7 mouse cellular contexts compared by ENCODE assay signal in the genomic region with DNA sequence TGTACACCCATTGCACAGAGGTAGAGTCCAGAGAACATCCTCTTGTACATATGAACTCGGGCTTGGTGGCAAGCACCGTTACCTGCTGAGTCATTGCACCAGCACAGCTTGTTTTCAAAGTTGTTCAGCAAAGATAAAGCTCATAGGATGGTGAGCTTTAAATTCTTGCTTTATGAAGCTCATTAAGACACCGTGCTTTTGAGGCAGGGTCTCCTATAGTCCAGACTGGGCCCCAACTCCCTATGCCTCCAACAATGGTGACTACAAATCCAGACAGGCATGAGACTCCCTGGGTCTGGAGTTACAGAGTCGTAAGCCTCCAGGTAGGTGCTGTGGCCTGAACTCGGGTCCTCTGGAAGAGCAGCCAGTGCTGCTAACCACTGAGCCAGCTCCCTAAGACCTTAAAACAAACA. TPM values are rescaled to one million over a fixed set of nuclear protein-coding genes. Genes with fewer than 3 reads are reported as not detected.
DNase-seq lines count a peak whose midpoint lies in the region; ATAC-seq lines count a peak whose summit lies in the region.

No protein-coding gene starts in this region.

- no peaks in the 10 kb centered on the region for H3K9me3 ChIP-seq in kidney, embryonic 16.5 days (ENCODE audit: low read length)
- H3K9me3 ChIP-seq in midbrain, embryonic 15.5 days, result no peaks in the 10 kb centered on the region

- H3K9ac ChIP-seq in kidney, embryonic 16.5 days (replicated peaks; ENCODE audit: low read length), result no peak overlapping the region
- no peak overlapping the region for H3K9ac ChIP-seq in midbrain, embryonic 15.5 days

- ATAC-seq in kidney, embryonic 16.5 days (ENCODE audit: low FRiP score, low TSS enrichment), result 0 out of 2 replicates have a peak, but pooled peaks have one; percentile 17
- ATAC-seq in megakaryocyte progenitor cell, adult 5-6 weeks (replicated peaks; ENCODE audit: poor library complexity), result peak; percentile 81
- no peak for ATAC-seq in midbrain, embryonic 15.5 days (replicated peaks)

- no peak for DNase-seq in kidney, adult 8-10 months
- peak; percentile 64 for DNase-seq in c-Kit-positive CD71-positive TER-119-negative erythroid progenitor cells, embryonic 14.5 days (ENCODE audit: low read depth)
- peak; percentile 85 for DNase-seq in liver
- no peak for DNase-seq in urinary bladder, adult 2 months (ENCODE audit: low spot score)

- no peaks in the 10 kb centered on the region for H3K27me3 ChIP-seq in kidney, embryonic 16.5 days (ENCODE audit: insufficient read depth, low read length)
- no peaks in the 10 kb centered on the region for H3K27me3 ChIP-seq in midbrain, embryonic 15.5 days (replicated peaks)

- H3K4me2 ChIP-seq in kidney, embryonic 16.5 days (replicated peaks; ENCODE audit: low read depth, low read length), result no peak overlapping the region
- no peak overlapping the region for H3K4me2 ChIP-seq in midbrain, embryonic 15.5 days

- peaks cover 10% of the 10 kb centered on the region for H3K4me1 ChIP-seq in kidney, embryonic 16.5 days (ENCODE audit: insufficient read depth, low read length)
- no peaks in the 10 kb centered on the region for H3K4me1 ChIP-seq in midbrain, embryonic 15.5 days

- no peak overlapping the region for H3K4me3 ChIP-seq in kidney, embryonic 16.5 days (ENCODE audit: low read length)
- no peak overlapping the region for H3K4me3 ChIP-seq in midbrain, embryonic 15.5 days

- H3K27ac ChIP-seq in kidney, embryonic 16.5 days (ENCODE audit: low read length), result no peak overlapping the region
- H3K27ac ChIP-seq in midbrain, embryonic 15.5 days, result no peak overlapping the region

- 92% methylated on average over 5 of the region's 5 CpGs for WGBS in kidney, embryonic 16.5 days
- WGBS in midbrain, embryonic 15.5 days, result 92% methylated on average over 5 of the region's 5 CpGs

- H3K36me3 ChIP-seq in kidney, embryonic 16.5 days (ENCODE audit: insufficient read depth, low read length), result no peaks in the 10 kb centered on the region
- no peaks in the 10 kb centered on the region for H3K36me3 ChIP-seq in midbrain, embryonic 15.5 days (replicated peaks)

RNA-seq across cellular contexts. Expression of gene Rac1, which starts 39.4 kb away (rescaled TPM):
- polyA plus RNA-seq in kidney, embryonic 16.5 days (2015; fragmentation: Nextera tagmentation; extraction: Ambion mirVana), result 300 and 435 TPM in 2 replicates
- total RNA-seq in megakaryocyte progenitor cell, adult 5-6 weeks (2015), result 654 and 681 TPM in 2 replicates
- total RNA-seq in megakaryocyte progenitor cell, adult 5-6 weeks (2017), result 85.9 and 114 TPM in 2 replicates
- polyA plus RNA-seq in urinary bladder, adult 2 months (2012; rRNA removed), result 441 and 475 TPM in 2 replicates
- polyA plus RNA-seq in midbrain, embryonic 15.5 days (2015; fragmentation: Nextera tagmentation; extraction: Ambion mirVana), result 389 and 397 TPM in 2 replicates

RNA-seq across cellular contexts. Expression of gene Cyth3, which starts 55.0 kb away (rescaled TPM):
- 79.2 and 81.3 TPM in 2 replicates for polyA plus RNA-seq in kidney, embryonic 16.5 days (2015; fragmentation: Nextera tagmentation; extraction: Ambion mirVana)
- total RNA-seq in megakaryocyte progenitor cell, adult 5-6 weeks (2015), result 10.4 and 15.7 TPM in 2 replicates
- total RNA-seq in megakaryocyte progenitor cell, adult 5-6 weeks (2017), result 8.8 and 17.4 TPM in 2 replicates
- polyA plus RNA-seq in urinary bladder, adult 2 months (2012; rRNA removed), result 43.7 and 45.6 TPM in 2 replicates
- 39.1 and 41.4 TPM in 2 replicates for polyA plus RNA-seq in midbrain, embryonic 15.5 days (2015; fragmentation: Nextera tagmentation; extraction: Ambion mirVana)

Comparison
In these comparisons a context has a peak if more than half of its experiments do, and no peak if none do; other contexts are left out.
1. DNase-seq: peak in c-Kit-positive CD71-positive TER-119-negative erythroid progenitor cells, embryonic 14.5 days (single experiment) and liver (single experiment); none in kidney, adult 8-10 months (0 of 2) and urinary bladder, adult 2 months (single experiment).